Mouse (Mus musculus) heart, adult 9 months (tissue): ENCODE measurements at regions not wholly inside any gene's neighbourhood (a gene's known extent, or its start where the extent isn't known, plus 50 kb on each side); places are given as distances from the start of the nearest gene placed in this dataset.

Experiments used
- DNase-seq, 2 experiments: peaks; one replicate each; pipeline ENCODE4 v3.0.0; 2022; ENCODE audit warnings: low spot score in 2 of 2

DNA sequence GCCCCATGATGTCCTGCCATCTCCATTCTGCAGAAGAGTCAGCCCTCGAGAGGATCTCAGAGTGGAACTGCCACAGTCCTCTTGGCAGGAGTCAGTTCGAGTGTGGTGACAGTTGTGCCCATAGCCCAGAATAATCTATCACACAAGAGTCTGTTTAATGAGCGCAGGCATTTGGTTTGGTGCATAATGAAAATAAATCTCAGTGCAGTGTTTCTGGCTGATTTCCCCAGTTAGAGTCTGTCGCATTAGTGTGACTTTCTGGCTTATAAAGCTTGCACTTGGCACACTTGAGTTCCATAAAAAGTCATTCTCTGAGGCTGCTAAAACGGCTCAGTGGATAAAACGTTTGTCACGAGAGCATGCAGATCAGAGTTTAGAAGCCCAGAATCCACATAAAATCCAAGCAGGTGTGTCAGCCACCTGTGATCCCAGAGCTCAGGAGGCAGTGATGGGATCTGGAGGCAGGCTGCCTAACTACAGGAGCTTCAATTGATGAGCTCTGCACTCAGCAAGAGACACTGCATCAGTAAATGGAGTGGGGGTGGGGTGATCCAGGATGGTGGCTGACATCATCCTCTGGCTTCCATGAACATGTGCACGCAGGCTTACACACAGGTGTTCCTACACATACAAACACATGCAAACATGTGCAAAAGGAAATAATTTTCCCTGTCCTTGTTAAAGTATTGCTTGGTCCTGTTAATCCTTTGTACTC, 578.5 kb downstream of the Plekhb2 start:
- DNase-seq, result no peak

DNA sequence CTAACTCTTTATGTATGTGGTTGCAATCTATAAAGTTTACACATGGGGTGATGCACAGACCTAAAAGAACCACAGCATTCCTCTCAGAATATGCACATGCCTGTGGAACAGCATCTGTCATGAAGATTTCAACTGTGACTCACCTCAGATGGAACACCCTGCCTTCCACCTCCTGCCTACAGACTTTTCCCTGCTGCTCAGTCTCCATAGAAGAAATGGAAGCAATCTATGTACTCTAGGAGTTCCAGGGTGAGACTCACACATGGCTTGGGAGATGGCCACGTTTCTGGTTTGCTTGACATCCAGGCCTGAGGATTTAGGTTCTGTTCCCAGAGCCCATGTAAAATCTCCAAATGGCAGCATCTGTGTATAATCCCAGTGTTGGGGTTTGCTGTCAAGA, 579.7 kb downstream of the Plekhb2 start:
- no peak for DNase-seq

DNA sequence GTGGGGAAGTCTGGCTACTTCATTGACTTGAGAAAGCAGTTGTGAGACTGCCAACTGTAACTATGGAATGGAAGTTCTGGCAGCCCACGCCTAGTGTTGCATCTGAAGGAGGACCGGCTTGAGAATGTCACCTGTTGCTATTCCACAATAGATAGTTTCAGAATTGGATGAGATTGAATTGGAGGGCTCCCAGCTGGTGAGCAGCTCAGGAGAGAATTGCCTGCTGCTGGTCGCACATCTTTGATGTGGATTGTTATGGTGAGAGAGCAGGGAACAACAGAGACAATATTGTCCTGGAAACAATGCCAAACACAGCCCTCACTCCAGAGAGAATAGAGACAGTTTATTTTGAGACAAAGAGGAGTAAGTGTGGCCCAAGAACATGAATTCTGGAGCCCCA, 585.9 kb downstream of the Plekhb2 start:
- no peak for DNase-seq

DNA sequence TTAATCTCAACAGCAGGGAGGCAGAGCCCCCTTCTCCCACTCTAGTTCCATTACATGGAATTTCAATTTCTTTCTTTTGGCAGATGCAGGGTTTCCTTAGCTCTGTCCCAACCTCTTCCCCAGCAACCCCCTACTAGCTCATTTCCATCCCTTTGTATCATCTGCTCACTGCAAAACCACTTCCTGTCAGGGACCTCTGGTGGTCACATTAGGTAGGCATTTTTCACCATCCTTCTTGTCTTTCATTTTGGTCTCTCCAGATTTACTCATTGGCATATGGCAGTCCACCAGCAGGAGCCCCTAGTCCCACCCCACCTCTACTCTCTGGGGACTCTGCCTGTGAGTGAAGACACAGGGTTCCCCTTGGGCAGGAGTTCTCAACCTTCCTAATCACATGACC, 597.6 kb downstream of the Plekhb2 start:
- DNase-seq, result no peak

DNA sequence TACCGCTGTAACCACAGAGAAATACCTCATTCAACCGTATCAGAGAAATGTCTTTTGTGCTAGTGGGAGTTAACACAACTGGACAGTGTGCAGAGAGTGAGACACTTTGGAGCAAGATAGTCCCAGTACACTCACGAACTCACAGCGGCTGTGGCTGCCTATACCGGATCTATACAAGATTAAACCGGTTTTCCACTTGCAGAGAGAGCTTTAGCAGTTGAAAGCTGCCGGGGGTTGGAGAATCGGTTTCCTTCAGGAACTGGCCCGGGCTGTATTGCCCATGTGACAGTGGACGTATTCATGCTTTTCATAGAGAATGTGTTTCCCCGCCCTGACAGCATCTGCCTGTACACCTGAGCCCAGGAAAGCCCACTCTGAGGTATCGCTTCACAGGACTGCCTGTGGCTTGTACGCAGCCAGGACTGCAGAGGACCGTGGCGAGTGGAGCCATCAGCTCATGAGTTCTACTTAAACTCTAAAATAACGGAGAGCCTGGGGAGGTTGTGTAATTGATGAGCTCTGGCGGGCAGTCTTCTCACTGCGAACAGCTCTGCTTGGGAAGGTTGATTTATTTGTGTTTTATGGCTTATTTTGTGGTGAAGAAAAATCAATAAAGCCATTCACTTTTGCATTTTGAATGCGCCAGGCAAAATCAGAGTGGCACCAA, 602.8 kb downstream of the Plekhb2 start:
- DNase-seq, result no peak

DNA sequence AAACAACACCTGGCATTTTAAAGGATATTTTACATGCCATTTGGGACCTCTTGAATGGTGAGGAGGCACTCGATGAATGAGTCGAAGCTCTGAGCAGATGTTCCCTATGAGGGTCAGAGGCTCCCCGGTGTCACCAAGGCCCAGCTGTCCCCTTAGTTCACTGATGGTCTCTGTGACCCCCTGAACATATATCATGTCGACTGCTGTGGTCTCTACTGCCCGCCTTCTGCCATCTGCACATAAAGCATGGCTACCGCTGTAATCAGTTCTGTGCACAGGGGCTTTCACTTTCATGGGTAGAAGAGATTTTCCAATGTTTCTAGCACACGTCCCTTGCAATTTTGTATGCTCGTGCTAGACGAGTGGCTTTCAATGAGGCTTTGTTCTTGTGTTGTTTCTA, 607.8 kb downstream of the Plekhb2 start:
- DNase-seq, result no peak

DNA sequence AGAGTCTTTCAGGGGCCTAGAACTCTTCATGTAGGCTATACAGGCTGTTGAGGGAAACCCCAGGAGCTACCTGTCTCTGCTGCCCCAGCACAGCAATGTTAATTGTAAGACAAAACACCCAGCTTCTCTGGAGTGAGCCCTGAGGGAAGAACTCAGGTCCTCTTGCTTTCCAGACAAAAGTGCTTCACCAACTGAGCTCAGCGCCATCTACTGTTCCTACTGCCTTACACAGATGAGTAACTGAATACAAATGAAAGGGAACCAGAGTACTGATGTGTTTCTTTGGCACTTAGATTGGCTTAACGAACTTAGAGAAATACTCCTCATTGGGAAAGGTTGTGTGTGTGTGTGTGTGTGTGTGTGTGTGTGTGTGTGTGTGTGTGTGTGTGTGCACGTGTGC, 603.1 kb upstream of the Hs6st1 start:
- no peak for DNase-seq

DNA sequence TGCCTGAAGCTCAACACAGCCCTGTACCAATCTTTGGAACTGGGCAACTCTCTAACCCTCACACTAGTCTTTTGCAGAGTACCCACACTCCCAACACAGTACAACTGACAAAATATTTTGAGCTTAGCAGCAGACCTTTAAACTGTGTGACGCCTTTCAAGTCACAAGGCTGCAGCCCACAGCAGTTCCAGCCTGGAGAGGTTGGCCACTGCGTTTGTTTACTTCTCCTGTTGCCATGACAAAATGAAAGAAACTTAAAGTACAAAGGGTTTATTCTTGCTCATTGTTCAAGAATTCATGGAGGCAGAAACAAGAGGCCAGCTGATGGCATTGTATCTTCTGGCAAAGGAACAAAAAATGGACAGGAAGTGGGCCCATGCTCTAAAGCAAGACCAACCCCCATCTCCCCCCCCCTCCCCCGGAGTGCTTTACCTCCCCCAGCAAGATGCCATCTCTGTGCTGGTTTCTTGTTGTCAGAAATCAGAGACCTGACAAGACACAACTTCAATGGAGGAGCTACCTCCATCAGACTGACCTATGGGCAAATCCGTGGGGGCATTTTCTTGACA, 598.9 kb upstream of the Hs6st1 start:
- DNase-seq, result no peak

DNA sequence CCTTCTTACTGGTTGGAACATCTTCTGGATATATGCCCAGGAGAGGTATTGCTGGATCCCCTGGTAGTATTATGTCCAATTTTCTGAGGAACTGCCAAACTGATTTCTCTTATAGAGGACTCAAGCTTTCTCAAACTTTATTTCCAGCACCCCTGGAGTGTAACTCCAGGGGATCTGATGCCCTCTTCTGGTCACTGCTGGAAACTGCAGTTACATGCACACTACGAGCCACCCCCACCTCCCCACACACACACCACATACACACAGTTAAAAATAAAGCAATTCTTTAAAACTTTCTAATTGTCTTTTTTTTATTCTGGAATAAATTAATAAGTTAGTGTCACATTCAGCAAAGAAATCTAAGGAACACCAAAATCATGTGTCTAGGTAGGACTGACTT, 589.9 kb upstream of the Hs6st1 start:
- DNase-seq, result no peak

DNA sequence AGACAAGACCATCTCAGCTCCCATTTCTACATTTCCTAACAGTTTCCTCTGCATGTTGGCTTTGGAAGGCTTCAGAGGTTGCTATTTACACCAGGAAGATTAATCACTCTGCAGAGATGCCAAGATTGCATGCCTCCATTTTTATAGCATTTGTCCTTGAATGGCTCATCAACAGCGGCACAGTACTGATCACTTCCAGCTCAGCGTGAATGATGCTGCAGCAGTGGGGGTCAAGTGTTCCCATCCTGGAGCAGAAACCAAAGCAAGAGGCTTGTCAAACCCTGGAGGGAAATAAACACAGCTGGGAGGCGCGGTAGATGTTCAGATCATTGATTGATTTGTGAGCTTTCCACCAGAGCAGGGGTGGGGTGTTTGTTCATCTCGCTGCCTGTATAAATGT, 572.2 kb upstream of the Hs6st1 start:
- no peak for DNase-seq

DNA sequence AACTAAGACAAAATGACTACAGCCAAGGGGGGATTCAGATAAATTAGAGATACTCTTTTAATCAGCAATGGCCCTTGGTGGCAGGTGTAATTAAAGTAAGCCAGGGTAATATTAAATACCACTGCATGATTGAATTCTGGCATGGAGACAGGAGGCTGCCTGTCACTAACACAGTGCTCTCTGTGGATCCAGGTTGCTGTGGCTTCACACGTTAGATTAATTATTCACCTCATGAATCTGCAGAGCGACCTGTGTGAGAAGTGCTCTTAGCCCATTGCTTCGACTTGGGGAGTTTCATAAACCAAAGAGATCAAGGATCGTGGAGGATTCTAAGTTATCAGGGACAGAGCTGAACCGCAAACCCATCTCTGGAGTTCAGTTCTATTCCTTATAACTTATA, 545.2 kb upstream of the Hs6st1 start:
- DNase-seq, result no peak

DNA sequence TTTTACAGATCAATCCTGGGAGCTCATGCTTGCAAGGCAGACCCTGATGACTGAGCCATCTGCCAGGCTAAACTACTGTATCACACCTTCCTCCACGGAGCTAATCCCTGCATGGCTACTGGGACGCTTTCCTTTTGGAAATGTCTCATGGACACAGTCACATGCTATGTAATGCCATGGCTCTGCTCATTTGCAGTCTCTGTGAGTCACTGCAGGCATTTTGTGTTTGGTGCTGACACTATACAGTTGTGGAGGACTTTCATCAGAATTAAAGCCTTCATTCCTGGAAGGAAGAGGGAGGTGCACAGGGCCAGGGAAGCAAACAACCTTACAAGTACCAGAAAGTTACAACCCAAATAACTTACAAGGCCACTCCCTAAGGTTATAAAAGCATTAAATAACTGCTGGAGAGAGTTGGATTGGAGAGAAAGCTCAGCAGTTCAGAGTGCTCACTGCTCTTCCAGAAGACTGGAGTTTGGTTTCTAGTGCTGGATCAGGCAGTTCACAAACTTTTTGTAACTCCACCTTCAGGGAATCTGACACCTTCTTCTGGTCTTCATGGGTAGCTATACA, 544.3 kb upstream of the Hs6st1 start:
- DNase-seq, result no peak

DNA sequence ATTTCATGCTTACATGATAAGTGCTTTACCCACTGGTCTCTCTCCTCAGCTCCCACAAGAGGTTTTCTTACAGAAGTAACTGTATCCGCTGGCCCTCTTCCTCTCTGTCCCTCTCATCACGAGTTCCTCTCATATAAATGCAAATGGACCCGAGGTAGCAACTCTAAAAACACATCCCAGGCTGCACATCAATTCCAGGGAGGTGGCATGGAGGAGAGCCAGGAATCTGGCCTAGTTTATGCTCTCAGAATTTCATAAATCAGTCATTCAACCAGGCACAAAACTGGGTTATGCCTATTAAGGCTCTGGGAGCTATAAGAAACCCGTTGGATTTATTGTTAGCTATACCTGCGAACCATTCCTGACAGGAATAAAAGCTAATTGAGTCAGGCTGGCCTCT, 543.4 kb upstream of the Hs6st1 start:
- no peak for DNase-seq

DNA sequence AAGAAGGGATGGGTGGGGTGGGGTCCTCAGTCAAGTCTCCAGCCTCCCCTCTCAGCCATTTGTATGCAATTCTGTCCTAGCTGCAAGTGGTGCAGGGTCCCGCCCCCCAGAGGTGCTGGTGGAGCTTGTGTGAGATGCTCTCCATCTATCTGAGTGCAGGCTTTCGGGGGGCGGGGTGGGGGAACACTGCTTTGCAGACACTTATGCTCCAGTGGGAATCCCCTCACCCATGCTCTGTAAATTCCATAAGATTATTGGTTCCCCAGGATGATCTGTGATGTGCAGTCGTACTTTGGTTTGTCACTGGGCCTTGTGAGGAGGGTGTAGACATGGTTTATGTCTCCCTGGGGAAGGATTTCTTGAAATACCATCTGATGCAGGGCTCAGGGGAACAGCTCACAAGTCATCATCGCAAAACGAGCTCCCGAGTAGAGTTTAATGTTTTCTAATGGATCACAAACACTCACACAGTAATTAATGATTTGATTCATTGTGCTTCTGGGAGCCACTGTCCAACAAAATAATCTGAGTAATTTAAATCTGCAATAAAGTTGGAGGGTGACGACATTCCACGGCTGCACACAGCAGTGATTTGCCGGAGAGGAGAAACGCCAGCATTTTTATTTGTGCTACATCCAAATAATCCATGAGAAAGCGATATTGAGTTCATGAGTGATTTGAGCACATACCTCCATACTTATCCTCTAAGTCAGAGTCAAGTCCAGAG, 540.3 kb upstream of the Hs6st1 start:
- no peak for DNase-seq

DNA sequence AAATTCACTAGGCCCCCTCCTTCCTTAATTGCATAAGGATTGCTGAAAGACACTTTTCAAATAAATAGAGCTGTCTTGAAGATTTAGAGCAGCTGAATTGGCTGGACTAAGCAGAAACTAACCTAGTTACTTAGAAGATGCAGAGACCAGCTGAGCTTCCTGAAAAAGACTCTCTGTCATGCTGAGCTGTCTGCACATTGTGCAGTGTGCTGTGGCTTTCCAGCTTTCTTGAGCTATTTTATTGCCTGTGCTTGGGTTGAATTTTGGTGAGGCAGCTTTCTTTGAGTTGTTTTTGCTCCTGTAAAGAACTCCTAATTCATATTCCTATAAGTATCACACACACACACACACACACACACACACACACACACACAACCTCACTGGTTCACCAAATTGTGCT, 532.7 kb upstream of the Hs6st1 start:
- DNase-seq, result no peak

DNA sequence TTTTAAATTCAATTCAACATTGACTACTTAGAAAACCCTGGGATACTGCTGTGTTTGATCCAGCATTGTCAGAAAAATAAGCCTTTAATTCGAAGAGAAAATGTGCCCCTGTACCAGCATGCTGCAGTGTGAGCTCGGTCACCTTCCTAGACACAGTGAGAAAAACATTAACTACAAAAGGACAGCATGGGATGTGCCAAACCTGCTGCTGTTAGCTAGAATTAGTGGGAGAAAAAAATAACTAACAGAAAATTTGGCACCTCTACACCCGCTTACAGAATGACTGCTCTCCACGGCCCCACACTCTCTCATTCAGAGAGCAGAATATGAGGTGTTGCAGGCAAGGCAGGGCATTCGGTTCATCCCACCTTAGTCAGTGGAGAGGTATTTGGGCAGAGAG, 531.9 kb upstream of the Hs6st1 start:
- DNase-seq, result no peak

DNA sequence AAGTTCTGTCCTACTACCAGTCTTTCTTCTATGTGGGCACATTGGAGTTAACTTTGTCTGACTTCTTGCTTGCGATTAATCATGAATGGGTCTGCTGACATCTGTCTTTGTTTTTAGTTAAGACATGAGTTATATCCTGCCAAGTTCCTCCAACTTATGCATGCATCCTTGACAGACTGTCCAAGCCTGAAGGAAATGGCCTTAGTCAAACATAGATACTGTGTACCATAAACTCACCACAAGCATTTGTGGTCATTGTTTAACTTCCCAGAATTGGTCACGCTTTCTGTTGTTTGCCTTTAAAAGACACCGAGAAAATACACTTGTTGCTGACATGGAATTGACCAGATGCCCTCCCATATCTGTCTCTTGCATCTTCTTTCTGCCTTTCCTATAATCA, 519.4 kb upstream of the Hs6st1 start:
- no peak for DNase-seq

DNA sequence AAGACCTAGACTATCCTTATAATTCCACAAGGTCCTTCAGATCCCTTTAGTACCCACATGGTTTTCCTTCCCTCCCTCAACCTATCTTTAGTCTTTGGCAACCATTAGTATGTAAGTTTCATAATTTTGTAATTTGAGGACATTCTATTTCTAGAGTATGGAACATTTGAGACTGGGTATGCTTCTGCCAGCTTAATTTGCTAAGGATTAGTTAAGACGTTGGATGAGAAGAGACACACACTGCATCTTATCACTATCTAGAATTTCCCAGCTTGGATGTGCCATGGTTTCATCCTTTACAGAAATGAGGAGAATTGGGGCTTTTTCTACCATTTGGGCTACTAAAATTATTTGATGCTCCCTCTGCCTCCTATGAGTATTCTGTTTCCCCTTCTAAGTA, 516.7 kb upstream of the Hs6st1 start:
- DNase-seq, result no peak

DNA sequence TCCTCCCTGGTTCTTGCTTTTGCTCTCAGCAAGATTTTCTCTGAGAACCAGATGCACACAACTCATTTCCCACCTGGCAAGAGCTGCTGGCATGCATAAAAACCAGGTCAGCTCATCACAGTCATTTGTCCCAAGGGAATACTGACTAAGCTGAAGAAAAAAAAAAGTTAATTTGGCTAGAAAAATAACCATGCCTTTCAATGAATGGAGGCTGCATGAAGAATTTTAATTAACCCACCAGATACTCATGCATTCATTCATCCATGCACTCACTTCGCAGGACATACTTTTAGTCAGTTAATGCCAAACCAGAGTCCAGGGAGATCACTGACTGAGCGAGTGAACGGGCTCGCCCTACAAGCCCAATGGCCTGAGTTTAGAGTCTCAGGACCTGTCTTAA, 505.4 kb upstream of the Hs6st1 start:
- no peak for DNase-seq

DNA sequence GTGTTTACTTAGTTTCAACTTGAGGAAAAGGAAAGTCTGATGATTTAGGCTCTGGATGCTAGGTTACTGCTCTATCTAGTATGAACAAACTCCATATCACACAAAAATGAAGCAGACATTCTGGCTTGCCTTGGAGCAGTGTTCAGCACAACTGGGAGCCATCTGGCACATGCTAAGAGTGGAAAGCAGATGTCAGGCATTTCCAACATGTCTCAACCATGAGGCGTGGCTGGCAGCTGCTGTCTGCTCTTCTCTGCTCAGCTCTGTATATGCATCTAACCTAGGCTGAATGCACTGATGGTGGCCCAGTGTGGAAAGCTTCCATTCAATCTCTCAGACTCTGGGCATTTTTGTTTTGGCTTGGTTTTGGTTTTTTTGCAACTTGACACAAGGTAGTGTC, 493.0 kb upstream of the Hs6st1 start:
- DNase-seq, result no peak

DNA sequence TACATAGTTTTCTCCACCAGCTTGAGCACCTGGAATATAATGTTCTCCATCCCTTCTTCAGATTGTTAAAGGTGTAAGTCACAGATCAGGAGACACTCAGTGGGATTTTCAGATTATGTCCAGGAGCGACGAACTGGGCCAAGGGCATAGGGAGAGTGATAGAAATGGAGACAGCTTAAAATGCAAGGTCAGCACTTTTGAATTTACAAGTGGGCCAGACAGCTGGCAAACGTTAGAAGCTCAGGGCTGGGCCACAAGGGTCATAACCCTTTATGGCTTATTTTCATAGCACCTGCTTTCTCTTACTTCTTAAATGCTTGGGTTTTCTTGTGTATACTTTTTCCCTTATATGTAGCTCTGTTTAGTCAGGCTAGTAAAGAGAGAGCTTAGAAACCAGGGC, 488.8 kb upstream of the Hs6st1 start:
- no peak for DNase-seq

DNA sequence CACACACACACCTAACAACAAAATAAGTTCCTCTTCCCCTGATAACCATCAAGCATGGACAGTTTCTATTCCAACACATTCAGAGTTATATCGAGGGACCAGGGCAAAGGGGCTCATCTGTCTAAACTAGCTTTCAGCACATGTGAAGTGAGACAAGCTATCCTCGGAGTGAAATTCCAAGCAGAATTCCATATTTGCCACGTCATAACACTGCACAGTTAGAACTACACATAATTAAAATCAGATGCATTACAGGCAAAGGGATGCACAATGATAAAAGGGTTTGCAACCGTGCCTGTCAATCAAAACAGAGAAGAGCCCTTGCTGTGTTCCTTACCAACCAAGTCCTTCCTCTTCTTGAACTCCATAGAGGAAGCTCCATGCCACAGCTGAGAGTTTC, 488.2 kb upstream of the Hs6st1 start:
- no peak for DNase-seq

DNA sequence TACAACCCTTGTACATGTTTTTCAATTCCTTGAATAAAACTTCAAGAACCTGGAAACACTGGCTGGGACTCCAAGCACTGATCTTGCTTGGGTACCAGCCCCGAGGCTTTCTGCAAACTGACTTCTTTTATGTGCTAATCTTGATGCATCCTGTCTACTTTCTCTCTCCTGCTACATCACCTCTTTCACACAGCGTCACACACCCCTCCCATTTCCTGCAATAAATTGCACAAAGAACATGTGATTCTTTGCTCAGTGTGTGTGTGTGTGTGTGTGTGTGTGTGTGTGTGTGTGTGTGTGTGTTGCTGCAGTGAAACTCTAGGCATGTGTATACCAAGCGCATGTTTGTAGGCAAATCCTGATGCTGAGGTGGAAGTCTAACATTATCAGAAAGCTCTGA, 487.7 kb upstream of the Hs6st1 start:
- DNase-seq, result no peak
